15 mouse cellular contexts compared by ENCODE assay signal in genomic region chr14:48293498-48293897, GRCm38 (mm10).
DNase-seq lines count a peak whose midpoint lies in the region.
"Had no signal": no experiment of that assay in that cellular context is flagged by ENCODE, and none has a peak within 500 bp of the region (broad histone marks: within the 10 kb centered on the region; RNA-seq: fewer than 3 reads in every experiment).

No protein-coding gene starts in this region.

- peak; percentile 83 for DNase-seq in heart, adult 11 months
- no peak for DNase-seq in heart, adult 9 months (ENCODE audit: low spot score in 2 of 2)
- peak; percentile 81 for DNase-seq in brain, adult 2 months (ENCODE audit: low read depth, low spot score)
- DNase-seq in cerebellum, adult 9-10 months, result no peak
- DNase-seq: adrenal gland, adult 2 months; adrenal gland, adult 8-10 months; adrenal gland, postnatal 10 days; adrenal gland, postnatal 14 days; adrenal gland, postnatal 25 days; adrenal gland, postnatal 36 days; B cell, adult 2 months; cerebellum, adult 11 months; cerebellum, adult 11-12 months; cerebellum, adult 18-20 months; cerebellum, adult 2 months had no signal

Comparison
In these comparisons a context has a peak if more than half of its experiments do, and no peak if none do; other contexts are left out.
1. DNase-seq: peak in heart, adult 11 months (single experiment) and brain, adult 2 months (single experiment); none in heart, adult 9 months (0 of 2) and cerebellum, adult 9-10 months (single experiment).